Mouse (Mus musculus): ENCODE measurements around the gene Mttp. TPM values are rescaled to one million over a fixed set of nuclear protein-coding genes. Genes with fewer than 3 reads are reported as not detected.

Mttp gene
- total RNA-seq, 2 experiments from 2014 or later = 0.51 to 0.77 TPM

- ATAC-seq (replicated peaks; ENCODE audit: low FRiP score, poor library complexity, severe bottlenecking) = no peak
Measured at GRCm38 (mm10) chr3:138096263-138097028, 48.3 kb downstream of the Mttp start.

GRCm38 (mm10) chr3:138095718-138096117 lies 49.0 kb downstream of the Mttp start:
- ATAC-seq (replicated peaks; ENCODE audit: low FRiP score, poor library complexity, severe bottlenecking) = no peak

GRCm38 (mm10) chr3:138095301-138095700 lies 49.5 kb downstream of the Mttp start:
- ATAC-seq (replicated peaks; ENCODE audit: low FRiP score, poor library complexity, severe bottlenecking) = no peak

GRCm38 (mm10) chr3:138083896-138084295 lies 60.9 kb downstream of the Mttp start:
- ATAC-seq (replicated peaks; ENCODE audit: low FRiP score, poor library complexity, severe bottlenecking) = no peak

GRCm38 (mm10) chr3:138083073-138083637 lies 61.6 kb downstream of the Mttp start:
- ATAC-seq (replicated peaks; ENCODE audit: low FRiP score, poor library complexity, severe bottlenecking) = no peak

GRCm38 (mm10) chr3:138078701-138079100 lies 66.1 kb downstream of the Mttp start:
- no peak for ATAC-seq (replicated peaks; ENCODE audit: low FRiP score, poor library complexity, severe bottlenecking)

- ATAC-seq (replicated peaks; ENCODE audit: low FRiP score, poor library complexity, severe bottlenecking) = no peak
Measured at GRCm38 (mm10) chr3:138077476-138078340, 67.1 kb downstream of the Mttp start.

- no peak for ATAC-seq (replicated peaks; ENCODE audit: low FRiP score, poor library complexity, severe bottlenecking)
Measured at GRCm38 (mm10) chr3:138075209-138075608, 69.6 kb downstream of the Mttp start.

- ATAC-seq (replicated peaks; ENCODE audit: low FRiP score, poor library complexity, severe bottlenecking) = no peak
Measured at GRCm38 (mm10) chr3:138074214-138074613, 70.6 kb downstream of the Mttp start.

- no peak for ATAC-seq (replicated peaks; ENCODE audit: low FRiP score, poor library complexity, severe bottlenecking)
Measured at GRCm38 (mm10) chr3:138071476-138072073, 73.2 kb downstream of the Mttp start.

GRCm38 (mm10) chr3:138071004-138071403 lies 73.8 kb downstream of the Mttp start:
- no peak for ATAC-seq (replicated peaks; ENCODE audit: low FRiP score, poor library complexity, severe bottlenecking)

GRCm38 (mm10) chr3:138069756-138070511 lies 74.8 kb downstream of the Mttp start:
- no peak for ATAC-seq (replicated peaks; ENCODE audit: low FRiP score, poor library complexity, severe bottlenecking)

GRCm38 (mm10) chr3:138068103-138068502 lies 76.7 kb downstream of the Mttp start:
- no peak for ATAC-seq (replicated peaks; ENCODE audit: low FRiP score, poor library complexity, severe bottlenecking)

GRCm38 (mm10) chr3:138067288-138067687 lies 77.5 kb downstream of the Mttp start, which contains the start of gene Gm5105:
Gene Gm5105 (minus strand): TSS chr3:138067388.
- no peak for ATAC-seq (replicated peaks; ENCODE audit: low FRiP score, poor library complexity, severe bottlenecking)

GRCm38 (mm10) chr3:138066348-138066856 lies 78.4 kb downstream of the Mttp start:
- no peak for ATAC-seq (replicated peaks; ENCODE audit: low FRiP score, poor library complexity, severe bottlenecking)

- no peak for ATAC-seq (replicated peaks; ENCODE audit: low FRiP score, poor library complexity, severe bottlenecking)
Measured at GRCm38 (mm10) chr3:138065930-138066329, 78.8 kb downstream of the Mttp start.

GRCm38 (mm10) chr3:138064732-138065645 lies 79.8 kb downstream of the Mttp start, which contains the start of gene 1110002E22Rik:
Gene 1110002E22Rik (plus strand): TSS chr3:138065052.
- ATAC-seq (replicated peaks; ENCODE audit: low FRiP score, poor library complexity, severe bottlenecking) = no peak

GRCm38 (mm10) chr3:138063731-138064329 lies 80.9 kb downstream of the Mttp start:
- ATAC-seq (replicated peaks; ENCODE audit: low FRiP score, poor library complexity, severe bottlenecking) = no peak
